Mouse (Mus musculus) skeletal muscle tissue, adult 2 months (tissue): ENCODE data around the gene Extl2.

ENCODE experiments used
- DNase-seq: peaks from one replicate; pipeline ENCODE4 v3.0.0-alpha.2; 2012; ENCODE audit warnings: low read depth, low spot score

Extl2 gene

GRCm38 (mm10) chr3:116007941-116008440 is 729 bp downstream of the Extl2 start:
- peak; percentile 60 for DNase-seq

- no peak for DNase-seq
Observed at GRCm38 (mm10) chr3:116009622-116010344, 2.5 kb downstream of the Extl2 start.

- no peak for DNase-seq
Observed at GRCm38 (mm10) chr3:116014901-116015300, 7.6 kb downstream of the Extl2 start.

- DNase-seq = no peak
Observed at GRCm38 (mm10) chr3:116016116-116016515, 8.9 kb downstream of the Extl2 start.

GRCm38 (mm10) chr3:116018606-116019005 is 11.3 kb downstream of the Extl2 start:
- no peak for DNase-seq

- no peak for DNase-seq
Observed at GRCm38 (mm10) chr3:116019136-116019535, 11.9 kb downstream of the Extl2 start.

- no peak for DNase-seq
Observed at GRCm38 (mm10) chr3:116024236-116024635, 17.0 kb downstream of the Extl2 start.

- DNase-seq = no peak
Observed at GRCm38 (mm10) chr3:116024669-116025068, 17.4 kb downstream of the Extl2 start.

- DNase-seq = no peak
Observed at GRCm38 (mm10) chr3:116025701-116026100, 18.4 kb downstream of the Extl2 start.

GRCm38 (mm10) chr3:116026996-116027395 is 19.7 kb downstream of the Extl2 start:
- DNase-seq = no peak

GRCm38 (mm10) chr3:116030152-116030788 is 23.0 kb downstream of the Extl2 start:
- no peak for DNase-seq

GRCm38 (mm10) chr3:116033218-116033870 is 26.1 kb downstream of the Extl2 start:
- peak; percentile 25 for DNase-seq

- no peak for DNase-seq
Observed at GRCm38 (mm10) chr3:116033871-116034222, 26.6 kb downstream of the Extl2 start.

- no peak for DNase-seq
Observed at GRCm38 (mm10) chr3:116040776-116041175, 33.5 kb downstream of the Extl2 start.

- no peak for DNase-seq
Observed at GRCm38 (mm10) chr3:116046000-116046399, 38.7 kb downstream of the Extl2 start.

- no peak for DNase-seq
Observed at GRCm38 (mm10) chr3:116047034-116047433, 39.8 kb downstream of the Extl2 start.

- no peak for DNase-seq
Observed at GRCm38 (mm10) chr3:116057078-116057477, 49.8 kb downstream of the Extl2 start.

GRCm38 (mm10) chr3:116060320-116060719 is 53.1 kb downstream of the Extl2 start:
- DNase-seq = no peak

- DNase-seq = no peak
Observed at GRCm38 (mm10) chr3:116062141-116062540, 54.9 kb downstream of the Extl2 start.

GRCm38 (mm10) chr3:116072584-116072983 is 65.3 kb downstream of the Extl2 start:
- no peak for DNase-seq

- DNase-seq = no peak
Observed at GRCm38 (mm10) chr3:116076739-116077138, 69.5 kb downstream of the Extl2 start.

GRCm38 (mm10) chr3:116078490-116078889 is 71.2 kb downstream of the Extl2 start:
- no peak for DNase-seq
